Mouse (Mus musculus) spleen, postnatal 14 days (tissue): Measurements from ENCODE around the gene Fkrp.

Experiments used
- DNase-seq, 2 experiments: peaks; one replicate each; pipeline ENCODE4 v3.0.0; 2021 to 2022; ENCODE audit warnings: low spot score in 2 of 2

The Fkrp gene

GRCm38 (mm10) chr7:16816475-16817122, at the start of gene Fkrp:
TSS of gene Fkrp (minus strand) at chr7:16816732.
- peak; percentile 45 to 62 for DNase-seq

GRCm38 (mm10) chr7:16859902-16860651, 43.5 kb upstream of the Fkrp start:
- peak in 1 of 2 experiments; percentile 53 for DNase-seq

- peak in 1 of 2 experiments; percentile 48 for DNase-seq
Observed at GRCm38 (mm10) chr7:16858336-16858735, 41.8 kb upstream of the Fkrp start.

- DNase-seq: no peak
Observed at GRCm38 (mm10) chr7:16853302-16853831, 36.8 kb upstream of the Fkrp start.

GRCm38 (mm10) chr7:16851636-16852035, 35.1 kb upstream of the Fkrp start:
- no peak for DNase-seq

- DNase-seq: peak in 1 of 2 experiments; percentile 38
Observed at GRCm38 (mm10) chr7:16848579-16848978, 32.0 kb upstream of the Fkrp start.

- DNase-seq: no peak
Observed at GRCm38 (mm10) chr7:16847507-16847906, 31.0 kb upstream of the Fkrp start.

GRCm38 (mm10) chr7:16846775-16847174, 30.2 kb upstream of the Fkrp start:
- no peak for DNase-seq

- no peak for DNase-seq
Observed at GRCm38 (mm10) chr7:16845820-16846167, 29.3 kb upstream of the Fkrp start.

- DNase-seq: peak; percentile 29 to 33
Observed at GRCm38 (mm10) chr7:16845072-16845819, 28.7 kb upstream of the Fkrp start.

- DNase-seq: no peak
Observed at GRCm38 (mm10) chr7:16844696-16845071, 28.2 kb upstream of the Fkrp start.

- DNase-seq: peak; percentile 33 to 45
Observed at GRCm38 (mm10) chr7:16843441-16844171, 27.1 kb upstream of the Fkrp start.

- peak; percentile 79 to 87 for DNase-seq
Observed at GRCm38 (mm10) chr7:16842645-16843063, 26.1 kb upstream of the Fkrp start, which contains the start of gene Prkd2. TSS of gene Prkd2 (plus strand) at chr7:16842902.

- peak; percentile 49 to 54 for DNase-seq
Observed at GRCm38 (mm10) chr7:16841561-16842560, 25.3 kb upstream of the Fkrp start.

- DNase-seq: no peak
Observed at GRCm38 (mm10) chr7:16841078-16841477, 24.5 kb upstream of the Fkrp start.

- no peak for DNase-seq
Observed at GRCm38 (mm10) chr7:16840109-16840491, 23.6 kb upstream of the Fkrp start.

GRCm38 (mm10) chr7:16839427-16840108, 23.0 kb upstream of the Fkrp start:
- no peak for DNase-seq

- no peak for DNase-seq
Observed at GRCm38 (mm10) chr7:16838804-16839426, 22.4 kb upstream of the Fkrp start.
